Mouse (Mus musculus) ES-E14 (cell line): ENCODE measurements around the gene Vps8.

Source experiments
- CHD2 ChIP-seq: IDR thresholded peaks from 2 replicates; pipeline ENCODE4 v1.6.1; 2014; ENCODE audit warnings: mild to moderate bottlenecking, low read depth, low read length, inconsistent platforms
- ZC3H11A ChIP-seq: IDR thresholded peaks from 2 replicates; pipeline ENCODE4 v1.6.1; 2012; ENCODE audit warnings: low read depth, mild to moderate bottlenecking, inconsistent platforms, low read length, borderline replicate concordance

DNA sequence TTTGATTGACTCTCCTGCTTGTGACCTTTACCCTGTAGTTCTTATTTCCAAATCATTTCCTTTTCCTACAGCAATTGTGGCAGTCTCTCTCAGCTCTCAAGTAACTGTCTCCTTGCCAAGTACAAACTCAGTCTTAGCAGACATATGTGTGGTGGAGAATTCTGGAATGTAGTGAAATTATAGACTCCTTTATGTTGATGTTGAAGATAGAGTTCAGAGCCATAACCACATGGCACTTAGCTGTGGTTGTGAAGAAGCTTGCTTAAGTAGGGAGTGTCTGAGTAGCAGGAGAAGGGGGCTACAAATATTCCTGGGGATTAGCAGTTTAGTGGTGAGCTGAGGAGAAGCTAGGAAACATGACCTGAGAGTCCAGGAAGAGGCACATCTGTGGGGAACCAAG, 18.1 kb downstream of the Vps8 start:
- TF ChIP-seq ZC3H11A (no peak), CHD2 (no peak)
